Mouse (Mus musculus) heart, postnatal 36 days (tissue): ENCODE results near the gene Gm17542. TPM values are rescaled to one million over a fixed set of nuclear protein-coding genes. Genes with fewer than 3 reads are reported as not detected.
"Not testable (repeated sequence)": the region's sequence is repeated elsewhere in the genome, so short reads cannot be mapped to it uniquely, and the experiment has no call there.

Source experiments
- DNase-seq, 2 experiments: peaks; one replicate each; pipeline ENCODE4 v3.0.0; 2021 to 2022
- intact Hi-C: fragments of 180-260 bp; cut with DNase I; formaldehyde crosslinking; loops from one replicate; pipeline ENCODE4 v1.15.1; 2025
- total RNA-seq, 2 experiments: library from RNA; stranded (reverse); gene quantifications; 2 replicates each; pipeline ENCODE4 v1.2.3; 2021

Gm17542 gene
- total RNA-seq, result not detected

DNA sequence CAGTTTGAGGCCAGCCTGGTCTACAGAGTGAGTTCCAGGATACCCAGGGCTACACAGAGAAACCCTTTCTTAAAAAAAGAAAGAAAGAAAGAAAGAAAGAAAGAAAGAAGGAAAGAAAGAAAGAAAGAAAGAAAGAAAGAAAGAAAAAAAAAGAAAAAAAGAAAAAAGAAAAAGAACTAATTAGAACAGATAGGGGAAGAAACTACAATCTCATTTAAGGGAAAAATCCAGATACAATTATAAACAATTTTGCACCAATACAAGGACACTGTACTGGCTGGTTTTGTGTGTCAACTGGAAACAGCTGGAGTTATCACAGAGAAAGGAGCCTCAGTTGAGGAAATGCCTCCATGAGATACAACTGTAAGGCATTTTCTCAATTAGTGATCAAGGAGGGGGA, at the start of gene Gm17542:
Gm17542 (minus strand) TSS at position 101 of the 400 bp plus-strand sequence.
- DNase-seq, intact Hi-C loops: not testable (repeated sequence)

DNA sequence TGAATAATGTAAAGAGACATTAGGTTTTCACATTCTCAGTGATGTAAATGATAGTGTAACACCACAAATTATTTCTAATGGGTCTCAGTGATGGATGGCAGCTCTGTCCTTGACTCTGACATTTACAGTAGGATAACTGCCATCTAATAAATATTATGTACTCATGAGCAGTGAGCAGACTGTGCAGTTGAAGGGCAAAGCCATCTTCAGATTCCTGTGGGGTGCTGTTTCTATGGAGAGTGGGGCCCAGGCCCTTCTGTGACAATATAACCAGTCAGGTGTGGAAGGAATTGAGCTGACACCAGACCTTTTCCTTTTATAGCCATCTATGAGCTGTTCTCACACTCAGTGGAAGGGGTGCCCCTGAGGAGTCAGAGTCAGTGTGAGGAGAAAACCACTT, 21.8 kb upstream of the Gm17542 start:
- intact Hi-C loops, result no loop called here

DNA sequence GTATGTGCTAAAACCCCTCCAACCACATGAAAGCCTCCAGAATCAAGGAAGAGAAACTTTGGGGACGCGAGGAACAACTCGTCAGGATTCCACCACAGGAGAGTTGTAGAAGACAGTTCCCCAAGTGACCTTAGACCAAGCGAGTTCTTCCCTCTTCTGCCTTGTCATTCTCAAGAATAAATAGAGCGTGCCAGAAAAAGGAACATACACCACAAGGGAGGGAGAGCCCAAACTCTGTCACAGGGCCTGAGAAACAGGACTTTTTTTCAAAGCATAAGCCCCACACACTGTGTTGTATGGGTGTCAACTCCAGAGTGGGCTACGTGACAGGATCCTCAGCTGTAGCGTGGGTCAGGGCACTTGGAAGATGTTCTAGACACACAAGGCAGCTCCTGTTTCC, 20.1 kb upstream of the Gm17542 start:
- DNase-seq, result no peak
- intact Hi-C loops, result no loop called here

More for the DNA sequence above, 21.8 kb upstream of the Gm17542 start:
- DNase-seq, result no peak

DNA sequence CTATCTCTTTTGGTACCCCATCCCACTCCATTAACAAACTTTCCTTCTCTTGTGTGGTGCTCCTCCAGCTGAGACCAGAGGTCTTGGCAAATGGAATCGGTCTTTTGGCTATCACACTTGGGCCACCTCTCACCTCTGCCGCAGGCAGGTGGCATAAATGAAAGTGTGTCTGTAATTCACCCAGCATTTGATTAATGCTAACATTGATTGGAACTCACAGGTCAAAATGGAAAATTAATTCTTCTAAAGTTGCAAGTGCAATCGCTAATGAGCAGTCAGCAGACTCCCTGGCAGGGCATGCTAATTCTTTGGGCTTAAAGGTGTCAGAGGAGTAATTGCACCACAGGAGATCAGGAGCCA, 3.2 kb downstream of the Gm17542 start:
- DNase-seq, result no peak
- intact Hi-C loops, result no loop called here

DNA sequence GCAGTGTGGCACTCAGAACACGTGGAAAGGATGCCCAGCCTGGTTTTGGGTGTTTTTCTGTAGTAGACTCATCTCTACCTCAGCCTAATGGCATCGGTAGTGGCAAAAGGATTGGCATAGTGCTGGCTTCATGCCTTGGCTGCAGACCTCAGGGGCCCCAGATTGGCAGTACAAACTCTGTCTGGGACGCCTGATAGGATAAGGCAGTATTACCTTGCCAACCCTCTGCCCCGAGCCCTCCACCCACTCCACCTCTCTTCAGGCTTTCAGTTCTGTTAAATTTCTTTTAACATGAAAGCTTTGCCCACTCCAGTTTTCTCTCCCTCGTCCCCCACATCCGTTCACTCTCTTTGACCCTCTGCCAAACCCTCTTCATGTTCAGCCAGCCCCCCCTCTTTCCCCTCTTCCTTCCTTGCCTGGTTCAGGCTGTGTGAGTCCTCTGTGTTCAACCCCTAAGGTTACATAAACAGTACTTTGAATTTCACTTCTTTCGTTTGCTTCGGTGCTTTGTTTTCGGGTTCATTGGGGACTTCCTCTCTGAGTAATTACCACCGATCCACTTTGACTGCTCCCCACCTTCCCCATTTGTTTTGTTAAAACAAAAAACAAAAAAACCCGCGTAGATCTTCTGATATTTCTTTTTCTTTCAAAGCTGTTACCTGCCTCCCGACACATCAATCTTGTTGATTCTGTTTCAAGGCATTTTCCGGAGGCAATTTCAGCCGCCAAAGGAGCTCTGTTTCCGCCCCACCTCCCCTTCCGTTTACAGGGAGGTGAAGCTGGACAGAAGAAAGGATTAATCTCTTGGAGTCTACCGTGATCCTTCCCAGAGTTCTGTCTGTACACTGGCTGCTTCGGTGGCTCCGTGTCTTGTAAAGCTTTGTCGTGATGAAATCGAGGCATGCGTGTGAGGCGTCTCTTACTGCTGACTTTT, 3.9 kb downstream of the Gm17542 start:
- DNase-seq, result no peak
- intact Hi-C loops, result no loop called here

DNA sequence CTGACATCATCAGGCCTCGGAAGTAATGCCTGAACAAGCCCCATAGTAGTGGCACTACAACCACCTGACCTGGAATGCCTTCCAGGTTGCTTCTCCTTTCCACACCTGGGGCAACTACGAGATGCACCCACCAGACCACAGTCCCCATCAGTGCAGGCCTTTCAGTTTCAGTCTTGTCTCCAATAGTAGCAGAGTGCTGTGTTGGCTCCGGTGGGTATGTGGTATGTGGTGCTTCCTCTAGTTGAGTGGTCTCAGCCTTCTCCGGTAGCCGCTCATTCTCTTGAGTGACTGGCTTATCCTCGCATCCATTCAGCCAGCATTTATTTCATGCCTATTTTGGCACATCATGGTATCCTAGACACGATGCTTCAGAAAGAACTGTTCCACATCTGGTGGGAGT, 4.8 kb downstream of the Gm17542 start:
- intact Hi-C loops, result no loop called here
- DNase-seq, result no peak

DNA sequence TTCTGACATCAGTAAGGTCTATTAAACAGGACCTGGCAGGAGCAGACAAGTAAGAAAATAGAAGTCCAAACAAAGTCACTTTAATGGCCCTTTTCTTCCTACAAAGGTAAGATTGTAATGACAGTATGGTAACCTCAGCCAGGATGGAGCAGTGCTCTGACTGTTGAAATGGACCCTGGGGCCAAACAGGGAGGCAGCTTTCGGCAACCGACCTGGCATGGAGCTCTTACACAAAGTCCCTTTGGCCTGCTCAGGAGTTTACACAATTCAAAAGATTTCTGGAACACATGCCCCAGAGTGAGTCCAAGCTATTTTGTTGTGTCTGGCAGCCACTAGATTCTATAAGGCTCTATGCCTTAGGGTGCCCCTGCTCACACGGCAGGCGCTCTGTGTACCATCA, 9.0 kb downstream of the Gm17542 start:
- intact Hi-C loops, result no loop called here
- DNase-seq, result no peak

DNA sequence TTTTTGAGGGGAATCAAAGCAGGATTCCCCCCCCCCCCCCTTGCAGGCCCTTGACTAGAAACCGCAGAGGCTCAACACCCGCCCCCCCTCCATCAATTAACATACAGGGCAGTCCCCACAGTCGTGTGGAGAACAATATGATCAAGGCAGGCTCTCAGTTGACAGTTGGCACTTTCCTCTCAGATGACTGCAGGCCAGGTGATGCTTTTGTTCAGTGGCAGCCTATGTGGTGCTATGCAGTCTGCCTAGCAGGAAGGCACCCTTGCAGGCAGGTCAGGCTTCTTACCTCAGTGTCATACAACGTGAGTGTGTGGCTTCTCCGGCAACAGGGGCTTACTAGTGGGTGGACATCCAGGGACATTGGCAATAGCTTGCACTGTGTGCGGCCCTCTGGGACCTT, 17.4 kb downstream of the Gm17542 start:
- no peak for DNase-seq

DNA sequence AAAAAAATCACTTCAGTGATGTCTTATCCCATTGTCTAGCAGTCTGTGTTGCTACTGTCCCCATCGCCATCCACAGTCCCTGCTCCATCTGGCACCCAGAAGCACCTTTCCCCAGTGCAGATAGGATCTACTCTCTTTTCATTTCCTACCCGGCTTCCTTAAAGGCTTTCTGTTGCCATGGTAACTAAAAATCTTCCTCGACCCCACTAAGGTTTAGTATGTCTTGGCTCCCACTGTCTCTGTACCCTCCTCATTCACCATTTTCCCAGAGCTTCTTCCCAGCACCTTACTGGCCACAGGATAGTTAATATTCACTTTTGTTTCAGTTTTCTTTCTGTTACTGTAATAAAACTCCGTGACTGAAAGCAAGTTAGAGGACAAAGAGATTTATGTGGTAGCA, 17.9 kb downstream of the Gm17542 start:
- intact Hi-C loops, result no loop called here
- DNase-seq, result no peak

More for the DNA sequence above, 17.4 kb downstream of the Gm17542 start:
- intact Hi-C loops, result no loop called here

DNA sequence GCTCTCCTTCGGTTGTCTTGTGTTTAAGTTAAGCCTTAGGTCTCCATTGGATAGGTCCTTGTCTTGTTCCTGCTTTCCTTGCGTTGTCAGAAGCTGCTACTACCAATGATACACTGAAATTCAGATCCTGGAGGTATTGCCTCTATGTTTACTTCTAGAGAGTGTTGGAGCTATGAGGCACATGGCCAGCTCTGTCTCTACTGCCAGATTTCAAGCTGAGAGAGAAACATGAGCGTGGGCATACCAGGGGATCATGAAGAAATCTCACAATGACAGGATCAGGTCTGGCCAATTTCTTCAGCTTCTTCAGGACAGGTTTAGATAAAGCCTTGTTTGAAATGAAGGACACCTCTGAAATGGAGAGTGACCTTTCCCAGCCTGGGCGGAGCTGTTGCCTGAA, 19.1 kb downstream of the Gm17542 start:
- DNase-seq, result no peak
- intact Hi-C loops, result no loop called here

DNA sequence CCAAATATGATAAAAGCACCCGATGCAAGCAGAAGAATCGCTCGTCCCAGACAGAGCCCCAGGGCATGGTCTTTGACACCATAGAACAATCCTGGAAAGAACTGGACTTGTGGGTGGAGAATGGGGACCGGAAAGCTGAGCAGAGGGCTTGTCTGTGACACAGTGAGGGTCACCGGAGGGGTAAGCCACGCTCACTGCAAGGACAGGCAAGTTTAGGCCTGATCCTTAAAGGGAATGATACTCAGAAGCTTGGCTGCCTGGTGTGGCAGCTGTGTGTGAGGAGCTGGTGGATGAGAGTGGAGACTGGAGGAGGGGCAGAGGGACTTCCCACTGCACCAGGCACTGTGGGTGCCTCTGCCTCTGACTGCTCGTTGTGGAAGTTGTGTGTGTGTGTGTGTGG, 27.0 kb downstream of the Gm17542 start:
- no peak for DNase-seq
- intact Hi-C loops, result no loop called here

DNA sequence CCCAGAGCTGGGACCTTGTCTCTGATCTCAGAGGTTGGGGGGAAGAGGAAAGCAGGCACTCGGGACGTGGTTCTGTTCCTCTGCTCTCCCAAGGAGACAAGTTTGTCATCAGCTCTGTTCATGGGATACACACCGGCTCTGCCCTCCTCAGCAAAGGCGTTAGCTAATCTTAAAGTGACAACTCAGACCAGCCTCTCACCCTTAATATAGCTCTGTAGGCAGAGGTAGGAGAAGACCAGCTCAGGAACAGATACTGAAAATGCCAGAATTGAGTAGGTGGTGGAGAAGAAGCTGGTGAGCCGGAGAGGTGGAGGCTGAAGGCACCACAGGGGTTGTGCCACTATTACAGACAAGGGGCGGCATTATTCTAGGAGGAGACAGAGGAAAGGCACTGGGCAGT, 38.7 kb downstream of the Gm17542 start:
- intact Hi-C loops, result no loop called here
- DNase-seq, result no peak

DNA sequence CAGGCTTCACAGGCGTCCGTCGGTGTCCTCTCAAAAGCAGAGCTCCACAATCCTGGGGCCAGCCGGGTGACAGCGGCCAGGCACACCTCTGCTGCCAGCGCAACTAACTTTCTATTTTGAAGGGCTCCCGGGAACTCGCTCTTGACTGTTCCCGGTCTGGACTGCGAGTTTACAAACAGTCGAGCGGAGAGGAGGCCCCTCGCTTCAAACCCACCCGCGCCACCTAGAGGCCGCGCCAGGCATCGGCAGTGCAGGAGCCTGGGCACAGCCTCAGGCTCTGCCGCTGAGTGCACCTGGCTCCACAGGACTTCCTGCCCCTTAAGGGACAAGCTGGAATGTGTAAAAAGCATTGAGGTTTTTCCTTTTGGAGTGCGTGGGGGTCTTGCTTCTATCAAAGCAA, 42.5 kb downstream of the Gm17542 start, which contains the start of gene Edar:
Edar (minus strand) TSS at position 122 of the 400 bp plus-strand sequence.
- intact Hi-C loops, result loop anchor here (1.0 to 2.0 kb wide), 2 partner anchors 48 to 115 kb away; no protein-coding TSS in a partner anchor
- peak; percentile 76 to 83 for DNase-seq

DNA sequence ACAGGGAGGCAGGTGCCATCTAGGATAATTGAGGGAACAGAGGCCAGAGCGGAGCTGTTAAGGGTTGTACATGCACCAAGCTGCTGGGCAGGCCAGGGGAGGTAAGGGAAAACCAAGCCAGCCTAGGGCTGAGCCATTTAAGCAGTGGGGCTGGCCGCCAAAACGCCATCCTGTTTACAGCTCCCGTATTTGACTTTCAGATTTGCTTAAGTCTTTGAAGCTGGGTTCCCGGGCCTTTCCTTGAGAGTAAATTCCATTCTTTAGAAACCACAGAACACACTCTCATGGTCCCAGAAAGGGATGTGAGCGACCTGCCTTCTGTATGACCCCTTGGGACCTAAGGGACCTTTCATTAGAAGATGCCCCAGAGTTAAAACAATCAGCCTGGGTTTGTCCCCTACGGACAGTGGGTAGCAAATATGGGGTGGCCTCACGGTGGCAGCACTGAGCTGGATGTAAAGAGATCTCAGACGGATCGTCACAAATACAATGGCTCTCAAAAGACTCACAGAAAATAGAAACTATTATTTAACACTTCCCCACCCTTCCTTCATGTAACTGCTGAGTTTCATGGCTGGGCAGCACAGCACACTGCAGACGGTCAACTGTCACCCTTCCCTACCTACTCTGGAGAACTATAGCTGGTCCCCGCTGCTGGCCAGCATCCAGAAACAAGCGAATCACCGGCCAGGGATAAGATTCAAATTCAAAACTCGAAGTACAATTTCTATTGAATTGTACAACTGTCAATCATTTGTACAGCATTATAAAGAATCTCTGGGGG, 44.5 kb downstream of the Gm17542 start:
- intact Hi-C loops, result loop anchor here (2.0 kb wide), 1 partner anchor 113 kb away; no protein-coding TSS in a partner anchor
- DNase-seq, result peak; percentile 62 to 81

DNA sequence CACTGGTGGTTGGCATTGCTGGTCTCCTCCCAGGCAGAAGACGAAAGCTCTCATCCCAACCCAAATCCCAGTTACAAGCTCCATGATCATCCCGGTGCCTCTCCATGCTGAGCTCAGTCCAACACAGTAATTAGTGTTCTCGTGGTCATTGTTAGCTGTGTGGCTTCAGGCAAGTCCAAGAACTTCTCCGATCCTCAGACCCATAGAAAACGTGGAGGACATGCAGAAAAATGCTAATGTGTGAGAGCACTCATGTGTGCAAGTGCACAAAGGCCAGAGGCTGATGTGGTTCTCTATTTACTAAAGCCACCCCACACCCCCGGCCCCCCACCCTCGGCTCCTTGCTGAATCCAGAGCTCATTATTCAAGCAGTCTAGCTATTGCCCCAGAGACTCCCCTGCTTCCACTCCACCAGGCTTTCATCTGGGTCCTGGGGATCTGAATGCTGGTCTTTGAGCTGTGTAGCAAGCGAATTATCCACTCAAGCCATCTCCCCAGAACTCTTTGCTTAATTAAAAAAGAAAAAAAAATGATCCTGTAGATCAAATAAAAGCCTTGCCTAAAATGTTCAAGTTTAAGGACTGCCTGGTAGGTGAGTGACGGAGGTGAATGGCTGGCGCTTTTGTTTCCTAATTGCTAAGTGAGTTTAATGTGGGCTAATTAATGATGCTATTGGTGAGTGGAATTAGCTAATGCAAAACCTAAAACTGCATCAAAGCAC, 45.3 kb downstream of the Gm17542 start:
- intact Hi-C loops, result no loop called here
- DNase-seq, result no peak

DNA sequence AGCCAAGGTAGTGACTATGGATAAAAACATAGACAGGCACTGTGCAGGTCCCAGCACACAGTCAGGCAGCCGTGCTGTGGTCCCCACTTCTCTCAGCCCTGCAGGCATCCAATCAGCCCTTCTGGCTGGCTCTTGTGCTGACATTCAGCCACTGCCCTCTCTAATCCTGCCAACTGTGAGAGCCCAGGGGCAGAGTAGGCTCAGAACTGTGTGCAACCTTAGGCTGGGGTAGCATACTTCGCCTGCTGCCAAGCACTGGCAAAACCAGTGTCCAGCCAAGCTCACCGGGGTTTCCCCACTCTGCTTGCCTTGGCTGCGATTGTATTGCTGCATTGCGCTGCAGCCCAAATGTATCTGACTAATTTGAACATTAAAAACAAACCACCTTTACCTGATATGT, 54.1 kb downstream of the Gm17542 start:
- intact Hi-C loops, result no loop called here
- peak; percentile 30 to 37 for DNase-seq

Other genes starting within 250 kb of the Gm17542 start
- gene Ccdc138, start 220.3 kb downstream of the Gm17542 start, total RNA-seq, result under 1 TPM; 0.80 to 0.92 TPM
- gene Edar, start 42.6 kb downstream of the Gm17542 start, total RNA-seq, result under 1 TPM; 0.41 to 0.42 TPM
- gene Sh3rf3, start 95.1 kb upstream of the Gm17542 start, total RNA-seq, result 1 to 10 TPM; 1.1 to 1.5 TPM